Mouse (Mus musculus): ENCODE measurements around the gene Nubpl. TPM values are rescaled to one million over a fixed set of nuclear protein-coding genes. Genes with fewer than 3 reads are reported as not detected.

Nubpl gene
- total and polyA plus RNA-seq, 2 experiments from 2014 or later, result 3.6 to 6.9 TPM

DNA sequence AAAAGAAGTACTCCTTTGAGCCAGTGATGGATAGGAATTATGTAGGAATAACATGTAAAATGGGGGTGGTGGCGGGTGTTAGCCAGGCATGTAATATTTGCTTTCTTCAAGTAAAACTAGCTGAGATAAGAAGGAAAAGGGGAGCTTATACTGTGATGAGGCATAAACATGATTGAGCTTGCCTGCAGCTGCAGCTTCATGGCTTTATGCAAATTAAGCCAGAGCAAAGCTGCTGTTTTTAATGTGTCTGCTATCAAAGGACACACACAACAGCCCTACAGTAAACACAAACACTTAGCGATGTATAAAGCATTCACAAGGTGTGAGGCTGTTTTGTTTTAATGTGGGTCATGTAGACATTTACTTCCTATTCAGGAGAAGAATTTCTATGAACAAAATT lies 196.4 kb downstream of the Nubpl start:
- no peak overlapping the region for H3K9ac ChIP-seq (replicated peaks; ENCODE audit: low read length, poor library complexity, severe bottlenecking)
- ATAC-seq (ENCODE audit: low FRiP score) (peak; percentile 54; the same call in 1 of the 2 replicates), DNase-seq (ENCODE audit: low spot score) (no peak)
- H3K9me3 ChIP-seq (ENCODE audit: low read length), result no peaks in the 10 kb centered on the region
- H3K4me2 ChIP-seq (ENCODE audit: low read depth, low read length, poor library complexity, severe bottlenecking), result no peak overlapping the region
- H3K4me3 ChIP-seq (ENCODE audit: low read depth, low read length), result no peak overlapping the region
- H3K4me1 ChIP-seq (ENCODE audit: insufficient read depth, low read length), result peaks cover 4% of the 10 kb centered on the region; the same call in 1 of the 2 replicates
- TF ChIP-seq CTCF (IDR thresholded peaks at IDR 0.05), result no peak
- WGBS, result 45% methylated on average over 2 of the region's 2 CpGs
- no peak overlapping the region for H3K27ac ChIP-seq (ENCODE audit: low read depth, low read length)
- no peaks in the 10 kb centered on the region for H3K36me3 ChIP-seq (ENCODE audit: insufficient read depth, low read length)
- H3K27me3 ChIP-seq (ENCODE audit: insufficient read depth, low read length), result no peaks in the 10 kb centered on the region

DNA sequence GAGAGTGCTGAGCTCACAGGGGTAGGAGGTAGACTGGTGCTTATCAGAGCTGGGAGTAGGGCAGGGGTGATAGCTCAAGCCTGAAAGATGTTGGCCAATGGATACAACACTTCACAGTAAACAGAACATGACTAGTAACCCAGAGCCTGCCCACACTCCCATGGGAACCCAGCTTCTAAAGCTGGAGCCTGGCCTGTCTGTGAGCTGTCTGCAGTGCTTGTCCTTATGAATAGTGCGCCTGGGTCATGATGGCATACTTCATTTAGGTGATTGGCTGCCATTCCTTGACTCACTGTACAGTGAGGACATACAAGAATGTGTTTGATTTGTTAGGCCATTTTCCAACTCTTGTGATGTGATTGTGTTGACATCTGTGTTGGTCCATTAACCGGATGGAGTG lies 200.5 kb downstream of the Nubpl start:
- H3K9me3 ChIP-seq (ENCODE audit: low read length), result no peaks in the 10 kb centered on the region
- H3K4me2 ChIP-seq (ENCODE audit: low read depth, low read length, poor library complexity, severe bottlenecking), result no peak overlapping the region
- no peaks in the 10 kb centered on the region for H3K27me3 ChIP-seq (ENCODE audit: insufficient read depth, low read length)
- H3K4me1 ChIP-seq (ENCODE audit: insufficient read depth, low read length), result no peaks in the 10 kb centered on the region
- H3K9ac ChIP-seq (replicated peaks; ENCODE audit: low read length, poor library complexity, severe bottlenecking), result no peak overlapping the region
- no peaks in the 10 kb centered on the region for H3K36me3 ChIP-seq (ENCODE audit: insufficient read depth, low read length)
- TF ChIP-seq CTCF (IDR thresholded peaks at IDR 0.05), result no peak
- 89% methylated on average over 2 of the region's 2 CpGs for WGBS
- H3K4me3 ChIP-seq (ENCODE audit: low read depth, low read length), result no peak overlapping the region
- ATAC-seq (ENCODE audit: low FRiP score) (no peak), DNase-seq (ENCODE audit: low spot score) (no peak)
- no peak overlapping the region for H3K27ac ChIP-seq (ENCODE audit: low read depth, low read length)

GRCm38 (mm10) chr12:52298683-52299082 lies 201.1 kb downstream of the Nubpl start:
- Histone ChIP-seq H3K27me3 (ENCODE audit: insufficient read depth, low read length) (no peaks in the 10 kb centered on the region), H3K4me2 (ENCODE audit: low read depth, low read length, poor library complexity, severe bottlenecking) (no peak overlapping the region), H3K9me3 (ENCODE audit: low read length) (no peaks in the 10 kb centered on the region), H3K4me3 (ENCODE audit: low read depth, low read length) (no peak overlapping the region), H3K4me1 (ENCODE audit: insufficient read depth, low read length) (no peaks in the 10 kb centered on the region), H3K9ac (replicated peaks; ENCODE audit: low read length, poor library complexity, severe bottlenecking) (no peak overlapping the region), H3K36me3 (ENCODE audit: insufficient read depth, low read length) (no peaks in the 10 kb centered on the region), H3K27ac (ENCODE audit: low read depth, low read length) (no peak overlapping the region)
- ATAC-seq (ENCODE audit: low FRiP score), result no peak
- TF ChIP-seq CTCF (IDR thresholded peaks at IDR 0.05), result no peak
- DNase-seq (ENCODE audit: low spot score), result no peak
- 53% methylated on average over 1 of the region's 1 CpGs for WGBS

GRCm38 (mm10) chr12:52302961-52303360 lies 205.4 kb downstream of the Nubpl start:
- Histone ChIP-seq H3K27me3 (ENCODE audit: insufficient read depth, low read length) (no peaks in the 10 kb centered on the region), H3K9ac (replicated peaks; ENCODE audit: low read length, poor library complexity, severe bottlenecking) (no peak overlapping the region), H3K4me3 (ENCODE audit: low read depth, low read length) (no peak overlapping the region), H3K4me1 (ENCODE audit: insufficient read depth, low read length) (no peaks in the 10 kb centered on the region), H3K27ac (ENCODE audit: low read depth, low read length) (no peak overlapping the region), H3K9me3 (ENCODE audit: low read length) (no peaks in the 10 kb centered on the region), H3K36me3 (ENCODE audit: insufficient read depth, low read length) (no peaks in the 10 kb centered on the region), H3K4me2 (ENCODE audit: low read depth, low read length, poor library complexity, severe bottlenecking) (no peak overlapping the region)
- DNase-seq (ENCODE audit: low spot score) (no peak), ATAC-seq (ENCODE audit: low FRiP score) (no peak)
- TF ChIP-seq CTCF (IDR thresholded peaks at IDR 0.05), result no peak
- WGBS, result 88% methylated on average over 2 of the region's 2 CpGs

GRCm38 (mm10) chr12:52306348-52306747 lies 208.8 kb downstream of the Nubpl start:
- WGBS, result 94% methylated on average over 7 of the region's 7 CpGs
- no peaks in the 10 kb centered on the region for H3K4me1 ChIP-seq (ENCODE audit: insufficient read depth, low read length)
- H3K9ac ChIP-seq (replicated peaks; ENCODE audit: low read length, poor library complexity, severe bottlenecking), result no peak overlapping the region
- ATAC-seq (ENCODE audit: low FRiP score) (no peak), DNase-seq (ENCODE audit: low spot score) (no peak)
- no peaks in the 10 kb centered on the region for H3K9me3 ChIP-seq (ENCODE audit: low read length)
- H3K4me3 ChIP-seq (ENCODE audit: low read depth, low read length), result no peak overlapping the region
- no peaks in the 10 kb centered on the region for H3K36me3 ChIP-seq (ENCODE audit: insufficient read depth, low read length)
- TF ChIP-seq CTCF (IDR thresholded peaks at IDR 0.05), result no peak
- no peak overlapping the region for H3K4me2 ChIP-seq (ENCODE audit: low read depth, low read length, poor library complexity, severe bottlenecking)
- H3K27ac ChIP-seq (ENCODE audit: low read depth, low read length), result no peak overlapping the region
- no peaks in the 10 kb centered on the region for H3K27me3 ChIP-seq (ENCODE audit: insufficient read depth, low read length)

DNA sequence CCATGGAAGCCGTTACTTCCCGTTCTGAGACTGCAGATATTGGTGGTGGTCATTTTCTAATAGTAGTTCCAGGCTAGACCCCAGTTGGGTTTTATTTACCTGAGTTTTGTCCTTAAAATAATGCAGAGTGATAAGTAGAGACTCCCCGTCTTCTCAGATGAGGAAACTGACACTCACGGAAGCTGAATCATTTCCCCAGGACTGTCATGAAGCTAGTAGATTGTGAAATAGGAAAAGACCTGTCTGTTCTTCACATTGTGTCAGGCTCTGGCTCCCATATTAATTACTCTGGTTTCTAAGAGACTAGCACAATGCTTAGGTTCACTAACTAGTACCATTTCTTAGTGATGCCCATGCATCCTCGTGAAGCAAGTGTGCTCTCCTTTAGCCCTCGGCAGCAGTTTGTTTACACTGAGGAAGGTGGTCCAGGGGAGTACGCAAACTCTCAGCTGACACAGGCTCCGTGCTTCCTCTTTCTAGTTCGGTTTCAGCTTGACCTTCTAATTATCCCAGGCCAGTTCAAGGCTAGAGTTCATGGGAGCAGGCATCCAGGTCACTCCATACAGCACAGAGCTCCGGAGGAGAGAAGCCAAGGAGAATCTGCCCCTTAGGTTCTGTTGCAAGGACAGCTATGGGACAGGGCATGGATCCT lies 209.9 kb downstream of the Nubpl start:
- 87% methylated on average over 10 of the region's 10 CpGs for WGBS
- Histone ChIP-seq H3K9me3 (ENCODE audit: low read length) (no peaks in the 10 kb centered on the region), H3K4me3 (ENCODE audit: low read depth, low read length) (no peak overlapping the region), H3K27me3 (ENCODE audit: insufficient read depth, low read length) (no peaks in the 10 kb centered on the region), H3K27ac (ENCODE audit: low read depth, low read length) (no peak overlapping the region), H3K36me3 (ENCODE audit: insufficient read depth, low read length) (no peaks in the 10 kb centered on the region), H3K4me2 (ENCODE audit: low read depth, low read length, poor library complexity, severe bottlenecking) (no peak overlapping the region), H3K9ac (replicated peaks; ENCODE audit: low read length, poor library complexity, severe bottlenecking) (no peak overlapping the region), H3K4me1 (ENCODE audit: insufficient read depth, low read length) (no peaks in the 10 kb centered on the region)
- no peak for DNase-seq (ENCODE audit: low spot score)
- ATAC-seq (ENCODE audit: low FRiP score), result no peak
- no peak for TF ChIP-seq CTCF (IDR thresholded peaks at IDR 0.05)
